Mouse (Mus musculus) embryonic facial prominence, embryonic 11.5 days (tissue): ENCODE measurements around the gene Fam155a. TPM values are rescaled to one million over a fixed set of nuclear protein-coding genes. Genes with fewer than 3 reads are reported as not detected.
A peak's percentile ranks its signal among the peaks of the same experiment; 100 is the strongest.

Experiments used
- ATAC-seq: fragments of 200-750 bp; cut with Nextera tagmentation; replicated peaks from 2 replicates; pipeline ENCODE4 v1.8.0; 2017; ENCODE audit warnings: low read depth; ENCODE audit not compliant: insufficient number of reproducible peaks, low FRiP score, low TSS enrichment
- DNase-seq: peaks from one replicate; pipeline ENCODE4 v3.0.0-alpha.2; 2015; ENCODE audit warnings: low spot score
- H3K27ac ChIP-seq: fragments of 300-500 bp; sonication (generic); replicated peaks from 2 replicates; pipeline ENCODE4 v1.5.1; 2014; ENCODE audit warnings: mild to moderate bottlenecking, low read depth, low read length, control low read depth
- H3K27me3 ChIP-seq: fragments of 300-500 bp; sonication (generic); 2 replicates; pipeline ENCODE4 v1.6.1; 2014; ENCODE audit warnings: mild to moderate bottlenecking, low read length, moderate library complexity, mixed read lengths; ENCODE audit not compliant: control insufficient read depth, insufficient read depth
- H3K36me3 ChIP-seq: fragments of 300-500 bp; sonication (generic); replicated peaks from 2 replicates; pipeline ENCODE4 v1.6.1; 2014; ENCODE audit warnings: low read depth, mild to moderate bottlenecking, low read length, moderate library complexity, mixed read lengths; ENCODE audit not compliant: control insufficient read depth, insufficient read depth
- H3K4me1 ChIP-seq: fragments of 300-500 bp; sonication (generic); 2 replicates; pipeline ENCODE4 v1.6.1; 2014; ENCODE audit warnings: low read length, mixed read lengths; ENCODE audit not compliant: control insufficient read depth, insufficient read depth
- H3K4me2 ChIP-seq: fragments of 300-500 bp; sonication (generic); 2 replicates; pipeline ENCODE4 v1.6.1; 2014; ENCODE audit warnings: low read depth, mild to moderate bottlenecking, control low read depth, low read length, moderate library complexity
- H3K4me3 ChIP-seq: fragments of 300-500 bp; sonication (generic); 2 replicates; pipeline ENCODE4 v1.5.1; 2014; ENCODE audit warnings: low read depth, low read length, control low read depth
- H3K9ac ChIP-seq: fragments of 300-500 bp; sonication (generic); replicated peaks from 2 replicates; pipeline ENCODE4 v1.6.1; 2014; ENCODE audit warnings: mild to moderate bottlenecking, control low read depth, low read length
- H3K9me3 ChIP-seq: fragments of 300-500 bp; sonication (generic); replicated peaks from 2 replicates; pipeline ENCODE4 v1.6.1; 2016; ENCODE audit warnings: mild to moderate bottlenecking, low read length, inconsistent platforms, mixed read lengths; ENCODE audit not compliant: control insufficient read depth
- WGBS: fragments of 180-500 bp; shearing (Covaris S2); extraction: QIAGEN DNeasy Blood & Tissue Kit; methylation state at CpG from one replicate; pipeline ENCODE4 v1.1.7; 2014; 5-methylcytosine and 5-hydroxymethylcytosine counted together
- polyA plus RNA-seq: library from polyadenylated mRNA; unstranded; fragments of >200 nt; fragmentation: Nextera tagmentation; extraction: Ambion mirVana; gene quantifications from 2 replicates; pipeline ENCODE4 v1.2.1, GENCODE M21; 2014

The Fam155a gene
- polyA plus RNA-seq, 1 experiment from 2014 or later = 0.83 TPM

GRCm38 (mm10) chr8:9176974-9177373, 594.0 kb downstream of the Fam155a start:
- Histone ChIP-seq H3K9ac (no peak overlapping the region), H3K36me3 (no peaks in the 10 kb centered on the region), H3K4me2 (no peak overlapping the region), H3K4me3 (no peak overlapping the region), H3K4me1 (no peaks in the 10 kb centered on the region), H3K9me3 (no peaks in the 10 kb centered on the region), H3K27me3 (no peaks in the 10 kb centered on the region), H3K27ac (no peak overlapping the region)
- 65% methylated on average over 7 of the region's 7 CpGs for WGBS
- no peak for ATAC-seq
- DNase-seq = no peak

GRCm38 (mm10) chr8:9174865-9175565, 595.9 kb downstream of the Fam155a start:
- no peaks in the 10 kb centered on the region for H3K4me1 ChIP-seq
- ATAC-seq (no peak), DNase-seq (peak; percentile 91)
- H3K36me3 ChIP-seq = no peaks in the 10 kb centered on the region
- no peak overlapping the region for H3K9ac ChIP-seq
- no peaks in the 10 kb centered on the region for H3K9me3 ChIP-seq
- 24% methylated on average over 9 of the region's 9 CpGs for WGBS
- no peak overlapping the region for H3K4me2 ChIP-seq
- no peak overlapping the region for H3K4me3 ChIP-seq
- H3K27ac ChIP-seq = no peak overlapping the region
- H3K27me3 ChIP-seq = no peaks in the 10 kb centered on the region

- no peak for ATAC-seq
- no peak for DNase-seq
- no peak overlapping the region for H3K4me2 ChIP-seq
- H3K4me3 ChIP-seq = no peak overlapping the region
- no peak overlapping the region for H3K27ac ChIP-seq
- no peaks in the 10 kb centered on the region for H3K9me3 ChIP-seq
- no peaks in the 10 kb centered on the region for H3K27me3 ChIP-seq
- H3K4me1 ChIP-seq = no peaks in the 10 kb centered on the region
- WGBS = 63% methylated on average over 5 of the region's 5 CpGs
- no peak overlapping the region for H3K9ac ChIP-seq
- no peaks in the 10 kb centered on the region for H3K36me3 ChIP-seq
These were observed 599.1 kb downstream of the Fam155a start for GRCm38 (mm10) chr8:9171848-9172247.

GRCm38 (mm10) chr8:9167995-9168394, 603.0 kb downstream of the Fam155a start:
- no peak overlapping the region for H3K4me3 ChIP-seq
- no peak for ATAC-seq
- H3K9ac ChIP-seq = no peak overlapping the region
- DNase-seq = no peak
- no peak overlapping the region for H3K27ac ChIP-seq
- no peaks in the 10 kb centered on the region for H3K27me3 ChIP-seq
- H3K4me1 ChIP-seq = no peaks in the 10 kb centered on the region
- no peaks in the 10 kb centered on the region for H3K9me3 ChIP-seq
- 70% methylated on average over 10 of the region's 10 CpGs for WGBS
- no peaks in the 10 kb centered on the region for H3K36me3 ChIP-seq
- no peak overlapping the region for H3K4me2 ChIP-seq

- no peak for ATAC-seq
- no peak for DNase-seq
- Histone ChIP-seq H3K36me3 (no peaks in the 10 kb centered on the region), H3K9me3 (no peaks in the 10 kb centered on the region), H3K4me3 (no peak overlapping the region), H3K9ac (no peak overlapping the region), H3K27me3 (no peaks in the 10 kb centered on the region), H3K4me1 (no peaks in the 10 kb centered on the region), H3K4me2 (no peak overlapping the region), H3K27ac (no peak overlapping the region)
- WGBS = 88% methylated on average over 4 of the region's 4 CpGs
These were observed 609.4 kb downstream of the Fam155a start for GRCm38 (mm10) chr8:9161606-9162005.

GRCm38 (mm10) chr8:9159322-9159721, 611.6 kb downstream of the Fam155a start:
- H3K27ac ChIP-seq = no peak overlapping the region
- H3K4me2 ChIP-seq = no peak overlapping the region
- ATAC-seq (0 out of 2 replicates have a peak, but pooled peaks have one; percentile 10), DNase-seq (no peak)
- no peak overlapping the region for H3K4me3 ChIP-seq
- no peak overlapping the region for H3K9ac ChIP-seq
- H3K9me3 ChIP-seq = no peaks in the 10 kb centered on the region
- H3K4me1 ChIP-seq = no peaks in the 10 kb centered on the region
- no peaks in the 10 kb centered on the region for H3K36me3 ChIP-seq
- no peaks in the 10 kb centered on the region for H3K27me3 ChIP-seq
- 61% methylated on average over 7 of the region's 7 CpGs for WGBS

- no peaks in the 10 kb centered on the region for H3K27me3 ChIP-seq
- no peak overlapping the region for H3K27ac ChIP-seq
- H3K4me1 ChIP-seq = no peaks in the 10 kb centered on the region
- no peak for DNase-seq
- WGBS = 67% methylated on average over 13 of the region's 13 CpGs
- no peak overlapping the region for H3K4me2 ChIP-seq
- no peak overlapping the region for H3K9ac ChIP-seq
- no peaks in the 10 kb centered on the region for H3K9me3 ChIP-seq
- ATAC-seq = no peak
- no peak overlapping the region for H3K4me3 ChIP-seq
- H3K36me3 ChIP-seq = no peaks in the 10 kb centered on the region
These were observed 612.3 kb downstream of the Fam155a start for GRCm38 (mm10) chr8:9158652-9159051.

- ATAC-seq = no peak
- no peaks in the 10 kb centered on the region for H3K9me3 ChIP-seq
- no peaks in the 10 kb centered on the region for H3K36me3 ChIP-seq
- H3K27me3 ChIP-seq = no peaks in the 10 kb centered on the region
- no peak overlapping the region for H3K4me3 ChIP-seq
- no peak overlapping the region for H3K4me2 ChIP-seq
- no peaks in the 10 kb centered on the region for H3K4me1 ChIP-seq
- no peak overlapping the region for H3K9ac ChIP-seq
- 15% methylated on average over 23 of the region's 23 CpGs for WGBS
- peak; percentile 35 for DNase-seq
- no peak overlapping the region for H3K27ac ChIP-seq
These were observed 613.7 kb downstream of the Fam155a start for GRCm38 (mm10) chr8:9157141-9157781.
